Mouse (Mus musculus) CD4-positive, CD25-positive, alpha-beta regulatory T cell, adult 9 weeks (primary cell): Measurements from ENCODE around the gene Pramef12. TPM values are rescaled to one million over a fixed set of nuclear protein-coding genes. Genes with fewer than 3 reads are reported as not detected.

Source experiments
- polyA plus RNA-seq: library from polyadenylated mRNA; unstranded; fragments of 100-300 nt; shearing (Covaris generic); gene quantifications from one replicate; pipeline ENCODE4 v1.2.1, GENCODE M21; 2017

Gene Pramef12
- not detected for polyA plus RNA-seq

DNA sequence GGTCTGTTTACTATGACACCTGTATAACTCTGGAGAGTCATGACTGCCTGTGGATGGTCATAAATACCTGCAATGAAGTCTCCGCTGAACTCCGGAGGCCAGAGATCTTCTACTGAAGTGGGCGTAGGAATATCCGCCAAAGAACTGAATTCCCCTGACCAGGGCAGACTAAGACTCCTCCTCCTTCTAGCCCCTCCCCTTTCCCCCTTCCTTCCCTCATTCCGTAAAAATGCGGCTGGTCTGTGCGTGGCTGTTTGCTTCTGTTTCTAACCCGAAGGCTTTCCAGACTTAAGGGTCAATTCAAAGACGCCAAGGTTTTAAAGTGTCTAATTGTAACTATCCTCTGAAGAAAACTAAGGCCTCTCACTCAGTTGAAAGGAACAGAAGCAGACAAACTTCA, at the start of gene Pramef12:
Pramef12 (minus strand) TSS at position 175 of the 400 bp plus-strand sequence.

DNA sequence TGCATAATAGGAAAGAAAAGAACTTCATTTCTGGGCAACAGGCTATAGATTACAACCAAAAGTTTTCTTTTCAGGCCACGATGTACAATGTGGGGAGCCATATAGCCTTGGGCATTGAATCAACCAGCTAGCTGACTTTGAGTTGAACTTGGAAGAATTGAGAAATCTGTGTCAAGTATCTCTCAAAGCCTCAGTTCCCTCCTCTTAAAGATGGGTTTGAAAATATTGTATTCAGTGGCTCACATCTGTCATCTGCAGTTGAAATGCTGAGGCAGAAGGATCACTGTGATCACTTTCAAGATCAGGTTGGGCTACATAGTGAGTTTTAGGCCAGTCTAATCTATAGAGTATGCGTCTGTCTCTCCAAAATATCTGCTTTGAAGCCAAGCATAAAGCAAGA, 45.0 kb upstream of the Pramef12 start, which contains the start of gene Gm9944:
Gm9944 (minus strand) TSS at position 101 of the 400 bp plus-strand sequence.

DNA sequence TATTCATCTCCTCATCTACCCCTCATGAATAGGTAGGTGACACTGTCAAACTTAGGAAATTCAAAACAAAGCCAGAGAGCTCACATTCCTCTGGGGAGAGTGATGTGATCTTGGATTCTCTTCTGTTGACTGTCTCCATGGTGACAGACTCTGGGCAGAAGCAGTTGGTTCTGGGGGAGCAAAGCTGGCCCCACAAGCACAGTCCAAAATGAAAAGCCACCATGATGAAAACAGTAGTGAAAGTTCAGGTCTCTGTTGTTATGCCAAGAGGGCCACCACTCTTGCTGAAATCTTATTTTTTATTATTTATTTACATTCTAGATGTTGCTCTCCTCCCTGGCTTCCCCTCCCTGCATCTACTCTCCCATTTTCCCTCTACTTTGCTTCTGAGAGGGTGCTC, 30.4 kb upstream of the Pramef12 start, which contains the start of gene 1700012P22Rik:
1700012P22Rik (minus strand) TSS at position 101 of the 400 bp plus-strand sequence.

DNA sequence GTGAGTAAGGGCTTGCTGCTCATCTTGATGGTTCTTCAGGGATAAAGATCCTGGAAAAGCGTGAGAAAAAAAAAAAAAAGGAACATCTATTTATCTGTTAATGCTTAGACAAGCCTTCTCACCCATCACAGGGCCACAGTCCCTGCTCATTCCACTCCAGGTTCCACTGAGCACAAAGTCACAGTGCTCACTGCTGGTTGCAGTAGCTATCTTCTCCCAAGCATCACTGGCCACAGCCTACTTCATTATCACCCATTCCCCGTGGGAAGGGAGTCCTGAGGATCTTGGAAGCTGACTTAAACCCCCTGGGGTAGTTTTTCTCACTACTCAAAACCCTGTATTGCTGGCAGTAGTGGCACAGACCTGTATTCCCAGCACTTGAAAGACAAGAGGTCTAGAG, 30.4 kb downstream of the Pramef12 start, which contains the start of gene Pramef20:
Pramef20 (minus strand) TSS at position 23 of the 400 bp plus-strand sequence.

DNA sequence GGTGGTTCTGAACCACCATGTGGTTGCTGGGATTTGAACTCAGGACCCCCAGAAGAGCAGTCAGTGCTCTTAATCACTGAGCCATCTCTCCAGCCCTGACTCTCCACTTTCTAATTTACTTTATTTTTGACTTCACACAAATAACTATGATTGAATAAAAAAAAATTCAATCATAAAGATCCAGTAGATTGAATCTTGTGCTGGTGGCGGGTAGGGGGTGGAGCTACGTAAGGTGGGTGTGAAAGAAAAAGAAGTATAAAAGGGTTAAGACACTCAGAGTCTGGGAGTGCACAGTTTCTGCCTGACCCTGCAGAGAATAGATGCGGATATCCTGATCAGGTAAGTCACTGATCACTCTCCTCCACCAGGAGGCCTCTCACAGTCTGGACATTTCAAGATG, 50.6 kb downstream of the Pramef12 start, which contains the start of gene Gm13119:
Gm13119 (plus strand) TSS at position 301 of the 400 bp plus-strand sequence.

Other genes starting within 250 kb of the Pramef12 start
- not detected for gene Oog3, start 245.8 kb downstream of the Pramef12 start, polyA plus RNA-seq
- not detected for gene Oog2, start 217.7 kb downstream of the Pramef12 start, polyA plus RNA-seq
- not detected for gene C87977, start 195.1 kb downstream of the Pramef12 start, polyA plus RNA-seq
- gene Pramel5, start 128.0 kb downstream of the Pramef12 start, polyA plus RNA-seq, result not detected
- gene Gm13128, start 78.2 kb downstream of the Pramef12 start, polyA plus RNA-seq, result not detected
- not detected for gene Gm13119, start 50.5 kb downstream of the Pramef12 start, polyA plus RNA-seq
- not detected for gene Pramef20, start 30.5 kb downstream of the Pramef12 start, polyA plus RNA-seq
- gene 1700012P22Rik, start 30.3 kb upstream of the Pramef12 start, polyA plus RNA-seq, result not detected
- gene Gm9944, start 44.9 kb upstream of the Pramef12 start, polyA plus RNA-seq, result not detected
- not detected for gene Aadacl3, start 55.3 kb upstream of the Pramef12 start, polyA plus RNA-seq
- not detected for gene 9430007A20Rik, start 111.4 kb upstream of the Pramef12 start, polyA plus RNA-seq
- not detected for gene Gm13124, start 156.7 kb upstream of the Pramef12 start, polyA plus RNA-seq
- not detected for gene Aadacl4, start 205.2 kb upstream of the Pramef12 start, polyA plus RNA-seq